Mouse (Mus musculus) lung, postnatal 4 days (tissue): Measurements from ENCODE around the gene Fam120a.

Experiments used
- DNase-seq, 2 experiments: peaks; one replicate each; pipeline ENCODE4 v3.0.0; 2021

Gene Fam120a

GRCm38 (mm10) chr13:48967956-48968749 is at the start of gene Fam120a:
Fam120a (minus strand) TSS chr13:48968017.
- DNase-seq: peak; percentile 87 to 92

DNA sequence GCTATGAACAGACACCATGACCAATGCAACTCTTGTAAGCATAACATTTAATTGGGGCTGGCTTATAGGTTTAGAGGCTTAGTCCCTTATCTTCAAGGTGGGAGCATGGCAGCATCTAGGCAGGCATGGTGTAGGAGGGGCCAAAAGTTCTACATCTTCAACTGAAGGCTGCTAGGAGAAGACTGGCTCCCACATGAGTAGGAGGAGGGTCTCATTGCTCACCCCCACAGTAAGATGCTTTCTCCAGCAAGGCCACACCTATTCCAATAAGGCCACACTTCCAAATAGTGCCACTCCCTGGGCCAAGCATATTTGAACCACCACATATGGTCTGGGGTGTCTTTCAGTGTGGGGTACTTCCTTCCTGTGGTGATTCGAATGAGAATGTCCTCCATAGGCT is 49.6 kb upstream of the Fam120a start:
- DNase-seq: no peak

DNA sequence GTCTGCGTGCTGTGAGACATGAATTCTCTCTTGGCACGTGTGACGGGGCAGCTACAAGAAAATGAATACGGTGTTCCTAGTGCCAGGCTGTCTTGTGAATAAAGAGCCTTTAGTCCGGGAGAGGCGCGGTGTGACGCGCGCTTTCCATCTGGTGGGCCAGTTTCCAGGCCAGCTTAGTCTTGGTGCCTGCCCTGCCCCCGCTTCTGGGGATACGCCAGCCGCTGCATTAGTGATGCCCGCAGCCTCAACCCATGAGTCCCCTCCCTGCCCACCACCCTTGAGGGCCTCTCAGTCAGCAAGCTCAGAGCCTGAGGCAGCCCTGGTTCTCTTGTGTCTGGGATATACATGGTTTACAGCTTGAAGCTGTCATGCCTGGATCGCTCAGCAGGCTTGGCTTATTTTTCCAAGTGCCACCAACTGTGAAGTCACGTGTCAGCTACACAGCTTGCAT is 48.5 kb upstream of the Fam120a start:
- peak; percentile 56 to 71 for DNase-seq

- peak; percentile 55 to 62 for DNase-seq
Measured at GRCm38 (mm10) chr13:49015366-49016306, 47.8 kb upstream of the Fam120a start.

DNA sequence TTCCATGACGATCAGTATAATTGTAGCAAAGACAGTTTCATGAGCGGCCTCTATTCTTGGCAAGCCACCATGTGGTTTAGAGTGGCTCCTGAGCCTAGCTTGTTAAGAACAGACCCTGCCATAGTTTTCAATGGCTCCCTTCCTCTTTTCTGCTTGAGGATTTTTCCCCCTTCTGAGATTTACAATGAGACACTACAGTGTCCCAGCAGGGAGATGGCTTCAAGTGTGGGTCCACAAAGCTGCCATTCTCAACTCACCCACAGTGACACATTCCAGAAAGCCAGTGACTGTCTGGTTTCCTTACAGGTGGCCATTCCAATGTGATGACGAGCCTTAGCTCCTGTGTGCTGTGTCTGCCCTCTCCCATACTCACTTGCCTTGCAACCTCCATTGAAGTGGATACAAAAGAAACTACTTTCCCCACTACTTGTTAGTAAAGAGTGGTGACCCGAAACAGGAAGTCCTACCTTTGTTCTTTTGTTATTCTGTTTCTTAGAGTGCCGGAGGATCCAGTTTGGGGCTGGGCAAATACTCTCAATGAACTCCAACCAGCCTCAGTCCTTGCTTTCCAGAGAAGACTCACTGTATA is 45.5 kb upstream of the Fam120a start:
- DNase-seq: no peak

- DNase-seq: peak; percentile 14 to 41
Measured at GRCm38 (mm10) chr13:49001691-49002090, 33.9 kb upstream of the Fam120a start.

- peak in 1 of 2 experiments; percentile 73 for DNase-seq
Measured at GRCm38 (mm10) chr13:48998591-48998990, 30.8 kb upstream of the Fam120a start.

DNA sequence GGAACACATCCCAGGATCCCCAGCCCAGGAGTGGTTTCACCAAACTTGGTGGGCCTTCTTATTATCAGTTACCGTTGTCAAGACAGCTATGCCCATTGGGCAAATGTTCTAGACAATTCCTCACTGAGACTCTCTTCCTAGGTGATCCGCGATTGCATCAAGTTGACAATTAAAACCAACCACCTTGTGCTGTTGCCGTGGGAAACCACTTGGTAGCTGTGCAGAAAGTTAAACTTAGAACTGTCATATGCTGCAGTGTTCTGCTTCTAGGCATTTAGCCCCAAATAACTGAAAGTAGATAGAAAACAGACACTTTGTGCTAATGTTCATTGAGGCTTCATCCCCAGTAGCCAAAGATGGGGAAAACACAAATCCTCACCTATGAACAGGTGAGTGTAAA is 28.9 kb upstream of the Fam120a start:
- DNase-seq: no peak

- no peak for DNase-seq
Measured at GRCm38 (mm10) chr13:48994903-48995302, 27.1 kb upstream of the Fam120a start.

GRCm38 (mm10) chr13:48992914-48993313 is 25.1 kb upstream of the Fam120a start:
- DNase-seq: no peak

- no peak for DNase-seq
Measured at GRCm38 (mm10) chr13:48990138-48990537, 22.3 kb upstream of the Fam120a start.

DNA sequence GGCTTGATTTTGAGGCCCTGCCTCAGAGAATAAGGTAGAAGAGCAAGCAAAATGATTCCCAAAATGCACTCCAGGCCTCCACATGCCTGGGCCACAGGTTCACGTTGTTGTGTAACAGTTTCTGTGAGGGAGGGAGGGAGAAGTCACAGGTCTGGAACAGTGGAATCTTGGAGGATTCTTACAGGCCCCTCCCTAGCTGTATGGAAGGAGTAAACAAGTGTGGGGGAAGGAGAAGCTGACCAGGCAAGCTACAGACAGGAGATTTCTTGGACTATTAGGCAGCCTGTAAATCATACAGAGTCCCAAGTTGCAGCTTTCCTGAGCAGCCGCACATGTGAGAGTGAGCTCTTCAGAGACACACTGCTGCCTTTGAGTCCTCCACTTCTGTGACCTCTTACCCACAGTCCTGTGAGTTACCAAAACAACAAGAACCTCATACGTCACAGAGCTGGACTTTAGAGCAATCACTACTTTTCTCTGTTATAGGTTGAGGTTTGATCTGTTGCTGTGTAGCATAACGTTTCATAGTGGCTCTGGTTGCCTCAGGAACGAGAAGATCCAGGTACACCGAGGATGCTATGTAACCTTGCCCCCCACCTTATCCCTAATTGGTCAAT is 14.8 kb upstream of the Fam120a start:
- no peak for DNase-seq

GRCm38 (mm10) chr13:48979069-48979468 is 11.3 kb upstream of the Fam120a start:
- no peak for DNase-seq

GRCm38 (mm10) chr13:48977858-48978257 is 10.0 kb upstream of the Fam120a start:
- peak in 1 of 2 experiments; percentile 21 for DNase-seq

DNA sequence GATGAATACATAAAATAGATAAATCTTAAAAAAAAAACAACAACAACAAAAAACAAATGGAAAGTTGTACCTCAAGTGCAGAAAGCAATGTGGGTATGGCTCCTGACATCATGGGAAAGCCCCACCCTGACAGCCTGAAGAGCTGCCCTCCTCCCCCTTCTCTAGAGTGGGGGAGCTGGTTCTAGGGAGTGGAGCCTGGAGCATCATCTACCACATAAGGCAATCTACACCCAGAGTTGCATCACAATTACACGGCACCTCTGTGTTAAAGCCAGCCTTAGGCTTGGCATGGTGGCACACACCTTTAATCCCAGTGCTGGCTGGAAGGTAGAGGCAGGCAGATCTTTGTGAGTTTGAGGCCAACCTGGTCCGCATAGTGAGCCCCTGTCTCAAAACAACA is 6.9 kb upstream of the Fam120a start:
- no peak for DNase-seq

GRCm38 (mm10) chr13:48974266-48974665 is 6.4 kb upstream of the Fam120a start:
- DNase-seq: no peak

GRCm38 (mm10) chr13:48973231-48973630 is 5.4 kb upstream of the Fam120a start:
- no peak for DNase-seq

DNA sequence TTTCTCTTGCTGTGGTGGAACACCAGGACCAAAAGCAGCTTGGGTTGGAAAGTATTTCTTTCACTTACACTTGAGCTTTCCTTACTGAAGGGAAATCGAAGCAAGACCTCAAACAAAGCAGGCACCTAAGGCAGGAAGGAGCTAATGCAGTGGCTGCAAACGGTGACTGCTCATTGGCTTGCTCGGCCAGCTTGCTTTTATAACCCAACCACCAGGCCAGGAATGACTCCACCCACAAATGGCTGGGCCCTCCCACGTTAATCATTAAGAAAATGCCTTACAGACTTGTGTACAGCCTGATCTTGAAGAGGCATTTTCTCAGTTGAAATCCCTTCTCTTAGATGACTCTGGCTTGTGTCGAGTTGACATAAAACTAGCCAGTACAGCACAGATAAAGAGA is 3.2 kb upstream of the Fam120a start:
- peak; percentile 43 to 52 for DNase-seq

- DNase-seq: no peak
Measured at GRCm38 (mm10) chr13:48970566-48970965, 2.7 kb upstream of the Fam120a start.

GRCm38 (mm10) chr13:48968750-48969088 is 902 bp upstream of the Fam120a start:
- DNase-seq: no peak

DNA sequence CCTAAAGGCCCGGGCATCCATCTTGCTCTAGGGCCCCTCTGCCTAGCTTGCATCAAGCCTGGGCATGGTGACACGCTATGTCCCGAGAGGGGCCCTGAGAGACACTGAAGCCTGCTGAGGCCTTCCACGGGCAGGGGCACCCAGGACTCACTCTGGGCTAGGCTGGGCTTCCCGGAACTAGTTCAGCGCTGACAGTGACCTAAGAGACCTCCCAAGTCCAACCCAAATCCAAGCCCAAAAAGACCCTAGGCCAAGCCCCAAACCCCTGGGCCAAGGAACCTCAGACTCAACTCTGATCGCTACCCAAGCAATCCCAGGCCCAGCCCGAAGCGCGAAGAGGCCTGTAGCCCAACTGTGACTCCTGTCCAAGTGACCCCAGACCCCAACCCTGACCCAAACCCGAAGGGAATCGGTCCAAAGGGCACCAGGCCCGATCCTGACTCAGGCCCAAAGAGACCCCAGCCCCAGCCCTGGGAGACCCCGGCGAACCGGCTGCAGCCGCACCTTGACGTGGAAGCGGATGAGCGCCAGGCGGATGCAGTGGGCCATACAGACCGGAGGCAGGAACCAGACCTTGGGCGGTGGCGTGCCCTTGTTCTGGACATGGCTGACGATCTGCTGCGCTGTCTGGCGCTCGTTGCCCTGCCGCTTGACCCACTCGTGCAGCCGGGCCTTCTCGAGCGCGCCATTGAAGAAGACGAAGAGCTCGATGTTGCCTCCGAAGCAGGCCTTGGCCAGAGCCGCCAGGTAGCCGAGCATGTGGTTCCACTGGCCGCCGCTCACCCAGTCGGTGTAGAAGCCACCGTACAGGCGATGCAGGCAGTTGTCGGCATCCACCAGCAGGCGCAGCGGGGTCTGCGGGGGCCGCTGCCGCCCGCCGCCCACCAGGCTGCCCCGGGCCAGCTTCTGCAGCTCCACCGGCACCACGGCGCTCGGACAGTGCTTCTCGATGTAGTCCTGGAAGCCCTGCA is 681 bp downstream of the Fam120a start:
- peak; percentile 70 to 71 for DNase-seq
